Mouse (Mus musculus): ENCODE data around the gene Kcnh3.

- TF ChIP-seq POLR2A (IDR thresholded peaks at IDR 0.05; ENCODE audit: low read depth, low read length) (no peak), CTCF (IDR thresholded peaks at IDR 0.05; ENCODE audit: extremely low read depth, insufficient read length, insufficient replicate concordance, low read depth, low read length) (0 out of 2 replicates have a peak, but pooled peaks have one; percentile 22)
Measured at GRCm38 (mm10) chr15:99283456-99283855, 58.8 kb downstream of the Kcnh3 start.
